Mouse (Mus musculus) limb, embryonic 11.5 days (tissue): ENCODE data around the gene Svs2. TPM values are rescaled to one million over a fixed set of nuclear protein-coding genes. Genes with fewer than 3 reads are reported as not detected.
"Not testable (repeated sequence)": the region's sequence is repeated elsewhere in the genome, so short reads cannot be mapped to it uniquely, and the experiment has no call there.

Source experiments
- ATAC-seq: fragments of 200-750 bp; cut with Nextera tagmentation; 2 replicates; pipeline ENCODE4 v1.8.0; 2017; ENCODE audit warnings: low read depth; ENCODE audit not compliant: insufficient number of reproducible peaks, low FRiP score, low TSS enrichment
- DNase-seq: peaks from one replicate; pipeline ENCODE4 v3.0.0-alpha.2; 2015; ENCODE audit warnings: low spot score
- H3K27ac ChIP-seq: fragments of 300-500 bp; sonication (generic); replicated peaks from 2 replicates; pipeline ENCODE4 v1.5.1; 2014; ENCODE audit warnings: low read depth, mild to moderate bottlenecking, low read length
- H3K27me3 ChIP-seq: fragments of 300-500 bp; sonication (generic); 2 replicates; pipeline ENCODE4 v1.6.1; 2014; ENCODE audit warnings: mild to moderate bottlenecking, low read length, mixed read lengths; ENCODE audit not compliant: control insufficient read depth, insufficient read depth
- H3K36me3 ChIP-seq: fragments of 300-500 bp; sonication (generic); 2 replicates; pipeline ENCODE4 v1.6.1; 2014; ENCODE audit warnings: mild to moderate bottlenecking, low read length, moderate library complexity, mixed read lengths; ENCODE audit not compliant: control insufficient read depth, insufficient read depth
- H3K4me1 ChIP-seq: fragments of 300-500 bp; sonication (generic); 2 replicates; pipeline ENCODE4 v1.6.1; 2014; ENCODE audit warnings: low read length, mixed read lengths; ENCODE audit not compliant: control insufficient read depth, insufficient read depth
- H3K4me2 ChIP-seq: fragments of 300-500 bp; sonication (generic); 2 replicates; pipeline ENCODE4 v1.6.1; 2014; ENCODE audit warnings: low read depth, mild to moderate bottlenecking, moderate library complexity; ENCODE audit not compliant: severe bottlenecking
- H3K4me3 ChIP-seq: fragments of 300-500 bp; sonication (generic); 2 replicates; pipeline ENCODE4 v1.5.1; 2014; ENCODE audit warnings: low read depth, low read length
- H3K9ac ChIP-seq: fragments of 300-500 bp; sonication (generic); 2 replicates; pipeline ENCODE4 v1.6.1; 2014; ENCODE audit warnings: mild to moderate bottlenecking, low read length
- H3K9me3 ChIP-seq: fragments of 300-500 bp; sonication (generic); 2 replicates; pipeline ENCODE4 v1.6.1; 2016; ENCODE audit warnings: low read length; ENCODE audit not compliant: control insufficient read depth
- WGBS: fragments of 180-500 bp; shearing (Covaris S2); extraction: QIAGEN DNeasy Blood & Tissue Kit; methylation state at CpG from one replicate; pipeline ENCODE4 v1.1.7; 2014; 5-methylcytosine and 5-hydroxymethylcytosine counted together
- polyA plus RNA-seq: library from polyadenylated mRNA; unstranded; fragments of >200 nt; fragmentation: Nextera tagmentation; extraction: Ambion mirVana; gene quantifications from 2 replicates; pipeline ENCODE4 v1.2.1, GENCODE M21; 2014

Svs2 gene
- not detected in 2 replicates for polyA plus RNA-seq

GRCm38 (mm10) chr2:164238366-164238765, at the start of gene Svs2:
Gene Svs2, minus strand, starts transcription at chr2:164238466.
- H3K36me3 ChIP-seq: no peaks in the 10 kb centered on the region
- H3K9ac ChIP-seq: no peak within 1 kb of the TSS
- ATAC-seq (no peak), DNase-seq (no peak)
- no peaks in the 10 kb centered on the region for H3K9me3 ChIP-seq
- no peak within 1 kb of the TSS for H3K4me3 ChIP-seq
- WGBS: 86% methylated on average over 3 of the region's 3 CpGs
- no peak within 1 kb of the TSS for H3K27ac ChIP-seq
- no peaks in the 10 kb centered on the region for H3K4me1 ChIP-seq
- H3K4me2 ChIP-seq: no peak within 1 kb of the TSS
- no peaks in the 10 kb centered on the region for H3K27me3 ChIP-seq

DNA sequence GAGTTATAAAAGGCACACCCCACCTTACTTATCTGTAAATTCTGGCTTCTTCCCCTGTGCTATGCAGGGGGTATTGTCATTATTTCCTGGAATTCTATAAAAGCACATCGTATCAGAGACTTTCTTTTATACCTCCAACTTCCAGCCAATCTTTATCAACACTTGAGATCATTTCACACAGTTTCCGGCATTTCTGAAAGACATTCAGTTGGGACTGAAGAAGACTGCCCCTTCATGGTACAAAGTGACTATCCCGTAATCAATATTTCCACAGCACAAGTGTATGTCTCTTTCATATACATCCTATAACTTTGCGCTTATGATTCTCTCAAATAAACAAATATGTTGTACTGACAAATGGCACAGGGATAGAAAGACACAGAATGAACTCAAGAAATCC, 40.1 kb upstream of the Svs2 start, which contains the start of gene Svs4:
TSS of gene Svs4 (minus strand) at position 101 of the 400 bp plus-strand sequence.
- Histone ChIP-seq H3K27me3 (no peaks in the 10 kb centered on the region), H3K4me2 (no peak within 1 kb of the TSS), H3K27ac (no peak within 1 kb of the TSS), H3K4me3 (no peak within 1 kb of the TSS), H3K4me1 (no peaks in the 10 kb centered on the region), H3K9ac (no peak within 1 kb of the TSS), H3K36me3 (no peaks in the 10 kb centered on the region), H3K9me3 (no peaks in the 10 kb centered on the region)
- DNase-seq: no peak
- WGBS: 95% methylated on average over 4 of the region's 4 CpGs
- ATAC-seq: no peak

- not testable (repeated sequence) for H3K9me3 ChIP-seq, H3K4me3 ChIP-seq, H3K36me3 ChIP-seq, H3K27me3 ChIP-seq, ATAC-seq, H3K4me1 ChIP-seq, H3K27ac ChIP-seq, H3K4me2 ChIP-seq, DNase-seq, H3K9ac ChIP-seq
- 77% methylated on average over 1 of the region's 1 CpGs for WGBS
Measured at GRCm38 (mm10) chr2:164256540-164256939, 18.3 kb upstream of the Svs2 start, which contains the start of gene Svs3b. Gene Svs3b, minus strand, starts transcription at chr2:164256640.

DNA sequence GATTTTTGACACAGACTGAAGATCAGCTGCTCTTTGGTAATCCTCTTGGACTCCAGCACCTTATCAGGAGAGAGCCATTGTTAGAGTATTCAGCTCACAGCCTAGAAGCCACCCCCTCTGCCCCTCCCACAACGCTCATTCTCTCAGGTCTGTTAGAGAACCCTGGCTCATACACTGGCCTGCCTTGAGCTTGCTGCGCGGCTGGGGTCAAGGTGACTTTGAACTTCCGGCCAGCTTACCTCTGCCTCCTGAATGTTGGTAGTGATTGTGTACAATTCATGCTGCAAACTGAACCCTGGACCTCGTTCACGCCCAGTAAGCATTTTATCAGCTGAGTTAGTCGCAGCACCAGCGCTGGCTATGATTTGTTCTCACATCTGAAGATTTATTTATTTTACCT, 5.6 kb downstream of the Svs2 start:
- WGBS: 94% methylated on average over 8 of the region's 8 CpGs
- Histone ChIP-seq H3K36me3 (no peaks in the 10 kb centered on the region), H3K4me1 (no peaks in the 10 kb centered on the region), H3K9me3 (no peaks in the 10 kb centered on the region), H3K4me3 (no peak overlapping the region), H3K9ac (no peak overlapping the region), H3K27me3 (no peaks in the 10 kb centered on the region), H3K27ac (no peak overlapping the region), H3K4me2 (no peak overlapping the region)
- no peak for DNase-seq
- no peak for ATAC-seq

DNA sequence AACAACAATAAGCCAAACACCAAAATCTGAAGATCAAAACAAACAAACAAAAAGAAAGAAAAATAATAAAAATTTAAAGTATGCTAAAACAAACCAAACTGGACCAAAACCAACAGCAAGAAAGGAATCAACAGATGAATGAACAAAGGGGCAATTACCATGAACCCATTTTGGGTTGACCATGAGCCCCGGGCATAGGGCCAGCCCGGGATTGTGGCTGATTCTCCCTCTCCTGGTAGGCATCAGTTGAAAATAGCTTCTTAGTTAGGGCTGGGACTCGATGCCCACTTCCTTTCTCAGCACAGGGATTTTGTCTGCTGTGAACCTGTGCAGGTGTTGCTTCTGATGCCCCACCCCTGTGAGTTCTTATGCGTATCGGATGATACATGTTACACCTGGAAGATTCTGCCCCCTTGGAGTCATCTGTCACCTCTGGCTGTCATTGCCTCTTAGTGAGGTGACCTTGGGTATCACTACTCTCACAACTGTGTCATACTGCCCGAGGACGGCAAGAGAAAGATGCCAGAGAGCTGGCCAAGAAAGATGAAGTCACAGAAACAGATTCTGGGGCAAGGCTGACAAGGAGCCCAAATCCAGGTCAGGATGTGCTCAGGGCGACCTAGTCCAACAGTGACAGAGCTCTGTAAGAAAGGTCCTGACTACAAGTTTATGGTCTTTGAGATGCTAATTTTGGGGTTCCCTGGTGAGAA, 9.8 kb downstream of the Svs2 start:
- WGBS: 87% methylated on average over 8 of the region's 8 CpGs
- H3K27ac ChIP-seq: no peak overlapping the region
- no peaks in the 10 kb centered on the region for H3K36me3 ChIP-seq
- H3K4me2 ChIP-seq: no peak overlapping the region
- H3K27me3 ChIP-seq: no peaks in the 10 kb centered on the region
- no peaks in the 10 kb centered on the region for H3K9me3 ChIP-seq
- H3K4me1 ChIP-seq: no peaks in the 10 kb centered on the region
- DNase-seq (no peak), ATAC-seq (no peak)
- H3K4me3 ChIP-seq: no peak overlapping the region
- no peak overlapping the region for H3K9ac ChIP-seq

GRCm38 (mm10) chr2:164221522-164221921, 16.7 kb downstream of the Svs2 start, which contains the start of gene Wfdc15b:
Gene Wfdc15b, minus strand, starts transcription at chr2:164221660.
- DNase-seq: no peak
- no peaks in the 10 kb centered on the region for H3K27me3 ChIP-seq
- H3K27ac ChIP-seq: no peak within 1 kb of the TSS
- no peak for ATAC-seq
- no peak within 1 kb of the TSS for H3K4me2 ChIP-seq
- 75% methylated on average over 11 of the region's 11 CpGs for WGBS
- no peaks in the 10 kb centered on the region for H3K36me3 ChIP-seq
- H3K9ac ChIP-seq: no peak within 1 kb of the TSS
- H3K9me3 ChIP-seq: no peaks in the 10 kb centered on the region
- no peaks in the 10 kb centered on the region for H3K4me1 ChIP-seq
- H3K4me3 ChIP-seq: no peak within 1 kb of the TSS

DNA sequence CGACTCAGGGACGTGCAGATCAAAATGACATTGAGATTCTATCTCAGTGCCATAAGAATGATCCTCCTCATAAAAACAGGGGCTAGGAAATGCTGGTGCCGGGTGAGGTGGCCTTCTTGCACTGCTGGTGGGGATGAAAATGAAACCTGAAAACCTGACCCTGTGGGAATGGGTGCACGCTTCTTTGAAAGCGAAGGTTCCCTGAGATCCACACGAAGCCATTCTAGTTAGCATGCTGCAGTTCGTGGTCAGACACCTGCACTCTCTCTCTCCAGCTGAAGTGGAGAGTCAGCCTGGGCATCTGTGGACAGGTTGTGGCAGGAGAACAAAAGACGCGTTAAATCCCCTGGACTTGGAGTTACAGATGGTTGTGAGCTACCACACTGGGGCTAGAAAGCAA, 19.0 kb downstream of the Svs2 start:
- WGBS: 80% methylated on average over 9 of the region's 9 CpGs
- ATAC-seq: no peak
- Histone ChIP-seq H3K27ac (no peak overlapping the region), H3K4me3 (no peak overlapping the region), H3K4me1 (no peaks in the 10 kb centered on the region), H3K27me3 (no peaks in the 10 kb centered on the region), H3K36me3 (no peaks in the 10 kb centered on the region), H3K9ac (no peak overlapping the region), H3K9me3 (no peaks in the 10 kb centered on the region), H3K4me2 (no peak overlapping the region)
- no peak for DNase-seq

DNA sequence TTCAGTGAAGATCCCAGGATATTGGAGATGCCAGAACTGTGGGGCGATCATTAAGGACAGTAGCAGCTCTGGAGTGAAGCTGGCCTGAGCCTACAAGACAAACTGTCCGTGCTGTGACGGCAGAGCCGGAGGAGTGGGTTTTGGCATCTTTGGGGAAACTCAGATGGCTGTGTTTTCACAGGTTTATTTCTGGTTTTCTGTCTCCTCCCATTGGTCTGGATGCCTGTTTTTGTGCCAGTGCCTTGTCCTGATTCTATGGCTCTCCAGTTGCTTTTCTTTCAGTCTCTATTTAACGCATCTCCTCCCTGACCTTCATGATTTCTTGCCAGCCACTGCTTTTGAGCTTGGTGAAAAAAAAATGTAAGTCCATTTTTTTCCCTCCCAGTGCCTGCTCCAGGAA, 25.6 kb downstream of the Svs2 start:
- H3K4me1 ChIP-seq: no peaks in the 10 kb centered on the region
- WGBS: 90% methylated on average over 5 of the region's 5 CpGs
- ATAC-seq (no peak), DNase-seq (no peak)
- H3K27me3 ChIP-seq: no peaks in the 10 kb centered on the region
- H3K9ac ChIP-seq: no peak overlapping the region
- no peak overlapping the region for H3K4me3 ChIP-seq
- H3K27ac ChIP-seq: no peak overlapping the region
- no peaks in the 10 kb centered on the region for H3K36me3 ChIP-seq
- H3K4me2 ChIP-seq: no peak overlapping the region
- H3K9me3 ChIP-seq: no peaks in the 10 kb centered on the region

- DNase-seq (no peak), ATAC-seq (no peak)
- Histone ChIP-seq H3K27ac (no peak overlapping the region), H3K4me2 (no peak overlapping the region), H3K36me3 (no peaks in the 10 kb centered on the region), H3K27me3 (no peaks in the 10 kb centered on the region), H3K9ac (no peak overlapping the region), H3K4me3 (no peak overlapping the region), H3K4me1 (no peaks in the 10 kb centered on the region), H3K9me3 (no peaks in the 10 kb centered on the region)
- 87% methylated on average over 4 of the region's 4 CpGs for WGBS
Measured at GRCm38 (mm10) chr2:164210892-164211291, 27.4 kb downstream of the Svs2 start.
